Mouse (Mus musculus) lung, adult 2 months (tissue): ENCODE data around the gene Mybpc2. TPM values are rescaled to one million over a fixed set of nuclear protein-coding genes. Genes with fewer than 3 reads are reported as not detected.

ENCODE experiments used
- DNase-seq: peaks from one replicate; pipeline ENCODE4 v3.0.0; 2022
- H3K4me1 ChIP-seq: fragments of 200-500 bp; 2 replicates; pipeline ENCODE4 v1.6.1; 2011; ENCODE audit warnings: low read length; ENCODE audit not compliant: control insufficient read depth, insufficient read depth
- H3K4me3 ChIP-seq: fragments of 200-500 bp; replicated peaks from 2 replicates; pipeline ENCODE3; 2011; ENCODE audit warnings: low read depth, mild to moderate bottlenecking, control low read depth, low read length; ENCODE audit errors: extremely low read depth
- CTCF ChIP-seq: fragments of 200-500 bp; IDR thresholded peaks from 2 replicates; pipeline ENCODE4 v1.5.1; 2011; ENCODE audit warnings: mild to moderate bottlenecking, low read length, control low read depth; ENCODE audit not compliant: insufficient read depth
- POLR2A ChIP-seq: fragments of 200-500 bp; IDR thresholded peaks from 2 replicates; pipeline ENCODE4 v1.6.1; 2011; ENCODE audit warnings: low read depth, mild to moderate bottlenecking, control low read depth, low read length, borderline replicate concordance; ENCODE audit errors: extremely low read depth
- WGBS: fragments of 180-500 bp; shearing (Covaris S2); methylation state at CpG from one replicate; pipeline ENCODE4 v1.1.7; 2018; 5-methylcytosine and 5-hydroxymethylcytosine counted together
- polyA plus RNA-seq: library from polyadenylated mRNA; depleted of rRNA; stranded (reverse); fragments of >200 nt; gene quantifications from 2 replicates; pipeline ENCODE4 v1.2.3, GENCODE M21; 2012

The Mybpc2 gene
- polyA plus RNA-seq, 1 experiment, result 10.5 TPM

DNA sequence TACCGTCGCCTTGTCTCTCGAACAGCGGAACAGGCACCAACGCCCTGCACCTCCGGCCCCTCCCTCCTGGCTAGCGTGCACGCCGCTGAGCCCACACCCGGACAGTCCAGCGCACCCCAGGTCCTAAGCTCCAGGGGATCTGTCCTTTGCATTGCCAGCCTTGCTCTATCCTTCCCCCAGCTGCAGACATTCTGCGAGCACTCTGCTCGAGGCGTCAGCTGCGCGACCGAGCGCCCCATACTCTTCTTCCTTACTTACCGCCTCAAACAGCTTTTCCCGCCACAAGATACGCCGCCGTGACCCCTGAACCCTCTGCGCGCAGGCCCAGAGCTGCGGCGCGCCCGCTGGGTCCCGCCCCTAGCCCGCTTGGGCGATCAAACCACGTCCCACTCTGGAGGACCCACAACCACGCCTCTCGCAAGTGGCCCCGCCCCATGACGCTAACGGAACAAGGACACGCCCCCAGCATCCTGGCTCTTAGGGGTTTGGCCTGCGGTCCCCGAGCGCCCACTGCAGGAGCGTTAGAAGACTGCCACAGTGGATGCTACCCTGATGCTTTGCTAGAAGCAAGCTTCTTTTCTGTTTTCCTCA lies 24.1 kb upstream of the Mybpc2 start, which contains the start of gene Pold1:
Pold1 (minus strand) TSS at position 353 of the 591 bp plus-strand sequence.
- peak; percentile 100 for DNase-seq
- WGBS, result under 1% methylated on average over 43 of the region's 43 CpGs
- H3K4me1 ChIP-seq, result no peaks in the 10 kb centered on the region; the same call in 1 of the 2 replicates
- H3K4me3 ChIP-seq, result peak within 1 kb of the TSS; percentile 95
- TF ChIP-seq CTCF (peak; percentile 77), POLR2A (peak; percentile 34; the same call in 1 of the 2 replicates)

DNA sequence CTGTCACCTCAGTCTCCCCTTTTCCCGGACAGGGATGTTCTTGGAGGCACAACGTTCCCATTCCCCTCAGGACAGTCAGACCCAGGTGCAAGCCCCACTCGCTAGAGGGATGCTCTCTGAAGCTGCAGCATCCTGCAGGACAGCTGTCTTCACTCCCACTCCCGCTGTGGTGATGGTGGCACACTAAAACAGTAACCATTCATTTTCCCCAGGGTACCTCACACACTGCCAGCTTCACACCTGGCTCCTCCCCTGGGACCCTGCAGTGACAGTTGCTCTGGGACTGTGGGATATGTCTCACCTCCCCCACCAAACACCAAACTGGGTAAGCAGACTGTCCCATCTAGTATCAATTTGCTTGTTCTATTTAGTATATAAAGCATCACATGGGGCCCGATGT lies 23.3 kb upstream of the Mybpc2 start:
- H3K4me1 ChIP-seq, result no peaks in the 10 kb centered on the region; the same call in 1 of the 2 replicates
- no peak overlapping the region for H3K4me3 ChIP-seq
- 13% methylated on average over 5 of the region's 5 CpGs for WGBS
- TF ChIP-seq CTCF, result no peak
- no peak for TF ChIP-seq POLR2A
- no peak for DNase-seq

DNA sequence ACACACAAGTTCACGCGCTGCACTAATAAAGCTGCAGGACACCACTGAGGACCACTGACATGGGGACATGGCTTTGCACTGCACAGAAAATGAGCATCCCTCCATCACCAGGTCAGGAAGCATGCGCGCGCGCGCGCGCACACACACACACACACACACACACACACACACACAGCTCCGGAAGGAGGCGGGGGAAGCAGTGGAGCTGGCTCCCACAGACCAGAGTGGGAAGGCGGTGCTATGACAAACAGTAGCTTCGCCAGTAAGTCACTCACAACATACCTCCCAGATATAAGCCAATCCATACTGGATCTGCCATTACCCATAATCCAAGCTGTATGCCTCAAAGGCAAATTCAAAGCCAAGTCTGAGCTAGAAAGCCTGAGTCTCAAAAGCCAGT lies 22.6 kb upstream of the Mybpc2 start:
- WGBS, result 87% methylated on average over 13 of the region's 13 CpGs
- TF ChIP-seq POLR2A (no peak), CTCF (no peak)
- no peak for DNase-seq
- no peak overlapping the region for H3K4me3 ChIP-seq
- no peaks in the 10 kb centered on the region; the same call in 1 of the 2 replicates for H3K4me1 ChIP-seq

DNA sequence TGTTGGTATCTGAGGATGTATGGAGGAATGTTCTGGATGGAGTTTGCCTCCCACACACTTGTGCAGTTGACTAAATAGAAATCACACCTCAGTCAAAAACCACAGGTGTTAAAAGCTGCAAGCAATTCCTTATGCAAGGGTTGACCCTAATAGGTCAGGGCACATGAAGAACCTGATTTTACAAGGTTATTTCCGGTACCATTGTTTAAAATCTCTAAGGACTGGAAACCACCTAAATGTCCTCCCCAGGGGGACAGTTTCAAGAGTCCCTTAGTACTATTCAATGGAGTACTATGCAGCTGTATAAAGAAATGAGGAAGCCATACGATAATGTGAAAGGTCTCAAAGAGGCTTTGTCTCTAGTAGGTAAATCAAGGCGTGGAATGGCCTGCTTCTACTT lies 21.8 kb upstream of the Mybpc2 start:
- TF ChIP-seq CTCF, result no peak
- TF ChIP-seq POLR2A, result no peak
- Histone ChIP-seq H3K4me3 (no peak overlapping the region), H3K4me1 (no peaks in the 10 kb centered on the region; the same call in 1 of the 2 replicates)
- no peak for DNase-seq
- 93% methylated on average over 3 of the region's 3 CpGs for WGBS

DNA sequence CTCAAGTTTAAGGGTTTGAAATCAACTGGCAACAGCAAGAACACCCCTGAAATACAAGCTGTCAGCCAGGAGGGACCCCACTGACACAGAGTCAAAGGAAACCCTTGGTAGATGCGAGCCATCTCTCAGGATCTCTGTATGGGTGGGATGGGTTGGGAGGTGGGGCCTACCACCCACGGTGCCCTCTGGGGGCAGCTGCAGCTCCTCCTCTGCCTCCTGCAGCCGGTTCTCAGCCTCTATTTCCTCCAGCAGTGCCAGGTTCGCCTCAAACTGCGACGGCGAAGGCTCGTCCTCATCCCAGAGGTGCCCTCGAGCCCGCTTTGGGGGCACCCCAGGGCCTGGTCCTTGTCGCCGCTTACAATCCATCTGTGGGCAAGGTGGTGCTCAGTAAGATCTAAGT lies 18.6 kb upstream of the Mybpc2 start:
- no peak for DNase-seq
- Histone ChIP-seq H3K4me1 (no peaks in the 10 kb centered on the region; the same call in 1 of the 2 replicates), H3K4me3 (no peak overlapping the region)
- no peak for TF ChIP-seq CTCF
- no peak for TF ChIP-seq POLR2A
- WGBS, result 73% methylated on average over 12 of the region's 12 CpGs

DNA sequence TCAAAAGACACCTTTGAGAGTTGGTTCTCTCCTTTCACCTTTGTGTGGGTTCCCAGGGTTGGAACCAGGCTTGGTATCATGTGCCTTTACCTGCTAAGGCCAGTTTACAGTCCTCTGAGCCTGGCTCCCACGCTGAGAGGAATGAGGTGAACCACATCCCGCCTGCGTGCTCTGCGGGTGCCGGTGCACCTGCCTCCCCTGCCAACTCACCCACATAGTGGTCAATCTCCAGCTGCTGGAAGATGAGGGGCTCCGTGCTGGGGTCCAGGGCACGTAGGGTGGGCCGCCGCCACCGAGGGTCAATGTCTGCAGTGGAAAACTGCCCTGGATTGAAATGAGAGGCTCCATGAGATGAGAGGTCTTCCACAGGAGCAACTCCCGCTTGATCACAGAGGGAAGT lies 18.1 kb upstream of the Mybpc2 start:
- DNase-seq, result no peak
- Histone ChIP-seq H3K4me1 (no peaks in the 10 kb centered on the region), H3K4me3 (no peak overlapping the region)
- TF ChIP-seq POLR2A (no peak), CTCF (no peak)
- 94% methylated on average over 11 of the region's 11 CpGs for WGBS

DNA sequence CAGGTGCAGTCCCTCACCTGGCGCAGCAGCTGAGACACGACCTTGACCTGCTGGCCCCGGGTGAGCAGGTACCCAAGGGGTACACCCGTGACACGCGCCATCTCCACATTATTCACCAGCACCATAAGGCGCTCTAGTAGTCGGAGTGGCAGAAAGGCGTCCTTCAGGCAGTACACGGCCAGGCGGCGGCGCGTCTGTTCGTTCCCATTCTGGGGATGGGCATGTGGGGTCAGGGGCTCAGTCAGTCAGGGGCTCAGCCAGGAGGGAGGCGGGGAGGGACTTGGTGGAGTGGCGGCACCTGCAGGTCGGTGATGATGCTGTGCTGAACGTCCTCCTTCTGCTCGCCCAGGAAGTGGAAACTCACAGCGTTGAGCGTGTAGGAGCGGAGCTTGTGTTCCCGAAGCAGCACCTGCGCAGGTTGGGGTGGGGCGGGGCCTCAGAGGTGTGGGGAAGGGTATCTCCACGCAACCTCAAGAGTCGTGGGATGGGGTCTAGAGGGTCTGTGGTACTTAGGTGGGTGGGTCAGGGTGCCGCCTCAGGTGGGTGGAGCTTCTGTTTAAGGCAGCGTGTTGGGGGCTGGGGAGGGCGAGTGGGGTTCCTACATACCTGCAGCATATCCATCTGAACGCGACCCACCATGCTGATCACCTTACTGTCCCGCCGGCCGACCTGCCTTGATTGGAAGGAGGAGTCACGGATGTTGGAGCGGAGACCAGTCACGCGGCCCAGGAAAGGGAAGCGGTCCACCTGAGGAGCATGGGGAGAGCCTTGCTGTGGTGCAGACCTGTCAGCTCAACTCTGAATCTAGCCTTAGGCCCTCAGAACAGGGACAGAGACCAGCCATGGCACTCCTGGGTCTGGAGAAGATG lies 14.5 kb upstream of the Mybpc2 start:
- no peak overlapping the region for H3K4me3 ChIP-seq
- no peaks in the 10 kb centered on the region; the same call in 1 of the 2 replicates for H3K4me1 ChIP-seq
- TF ChIP-seq CTCF, result no peak
- no peak for TF ChIP-seq POLR2A
- WGBS, result 91% methylated on average over 41 of the region's 41 CpGs
- no peak for DNase-seq

DNA sequence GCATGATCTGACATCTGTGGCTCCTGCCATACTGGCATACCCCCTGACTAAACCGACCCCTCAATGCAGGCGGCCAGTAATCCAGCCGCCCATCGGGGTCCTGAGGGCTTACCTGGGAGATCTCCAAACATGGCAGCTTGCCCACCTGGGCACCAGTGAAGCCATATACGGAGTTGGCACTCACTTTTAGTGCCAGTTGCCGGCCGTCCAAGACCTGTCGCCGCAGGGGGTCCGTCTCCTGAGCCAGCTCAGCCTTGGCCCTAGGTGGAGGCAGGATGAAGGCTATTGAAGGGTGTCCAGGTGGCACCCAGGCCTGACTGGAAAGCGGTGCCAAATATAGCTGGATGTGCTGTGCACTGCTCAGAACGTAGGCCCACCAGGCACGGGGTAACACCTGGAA lies 13.0 kb upstream of the Mybpc2 start:
- 94% methylated on average over 13 of the region's 13 CpGs for WGBS
- TF ChIP-seq CTCF (no peak), POLR2A (no peak)
- DNase-seq, result no peak
- no peaks in the 10 kb centered on the region; the same call in 1 of the 2 replicates for H3K4me1 ChIP-seq
- no peak overlapping the region for H3K4me3 ChIP-seq

DNA sequence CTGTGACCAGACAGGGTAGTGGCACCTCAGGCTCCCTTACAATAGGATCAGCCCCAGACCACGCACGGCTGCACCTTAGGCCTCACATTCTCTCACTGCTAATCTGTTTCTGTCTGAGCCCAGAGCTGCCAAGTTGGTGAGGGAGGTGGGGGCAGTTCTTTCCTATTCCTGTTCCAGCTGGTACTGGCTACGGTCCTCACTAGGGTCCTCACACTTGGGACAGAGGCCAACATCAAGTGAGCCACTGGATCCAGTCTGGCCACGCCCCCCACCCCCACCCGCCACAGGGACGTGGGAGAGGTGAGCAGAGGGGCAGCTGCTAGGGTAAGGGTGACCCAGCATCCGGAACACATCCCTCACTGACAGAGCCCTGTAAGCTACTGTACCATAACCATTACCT lies 12.6 kb upstream of the Mybpc2 start:
- no peak for DNase-seq
- 73% methylated on average over 7 of the region's 7 CpGs for WGBS
- Histone ChIP-seq H3K4me1 (no peaks in the 10 kb centered on the region; the same call in 1 of the 2 replicates), H3K4me3 (no peak overlapping the region)
- TF ChIP-seq POLR2A, result no peak
- no peak for TF ChIP-seq CTCF

DNA sequence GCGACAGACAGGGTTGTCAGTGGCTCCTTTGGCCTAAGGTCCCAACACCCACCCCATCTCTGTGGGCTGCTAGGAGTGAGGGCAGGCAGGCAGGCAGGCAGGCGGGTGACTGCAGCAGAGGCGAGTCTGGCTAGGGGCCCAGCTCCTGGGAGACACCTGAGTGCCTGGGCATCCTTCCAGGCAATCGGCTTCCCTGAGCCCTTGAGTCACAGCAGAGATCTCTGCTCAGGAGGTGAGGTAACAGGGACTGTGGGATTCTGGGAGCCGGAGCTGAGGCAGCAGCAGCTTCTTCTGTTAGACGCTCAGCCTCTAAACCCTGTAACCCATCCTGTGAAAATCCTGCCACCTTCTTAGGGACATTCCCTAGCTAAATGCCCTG lies 12.1 kb upstream of the Mybpc2 start:
- DNase-seq, result peak; percentile 63
- TF ChIP-seq CTCF, result no peak
- no peak for TF ChIP-seq POLR2A
- 71% methylated on average over 6 of the region's 6 CpGs for WGBS
- Histone ChIP-seq H3K4me1 (no peaks in the 10 kb centered on the region; the same call in 1 of the 2 replicates), H3K4me3 (no peak overlapping the region)
